ENCODE assay signal across 8 mouse cellular contexts in genomic region chr7:112128810-112129209, GRCm38 (mm10). TPM values are rescaled to one million over a fixed set of nuclear protein-coding genes. Genes with fewer than 3 reads are reported as not detected.
DNase-seq lines count a peak whose midpoint lies in the region; ATAC-seq and TF ChIP-seq lines count a peak whose summit lies in the region.

No protein-coding gene starts in this region.

- H3K4me3 ChIP-seq in heart, embryonic 11.5 days (ENCODE audit: low read depth, low read length) = no peak overlapping the region
- no peak overlapping the region for H3K4me3 ChIP-seq in heart, postnatal 0 days (ENCODE audit: low read depth, low read length)
- H3K4me3 ChIP-seq in limb, embryonic 13.5 days = no peak overlapping the region

- H3K4me2 ChIP-seq in heart, embryonic 11.5 days = no peak overlapping the region
- H3K4me2 ChIP-seq in heart, postnatal 0 days (ENCODE audit: low read depth, low read length) = no peak overlapping the region
- H3K4me2 ChIP-seq in limb, embryonic 13.5 days (replicated peaks) = no peak overlapping the region

- TF ChIP-seq EP300 in heart, postnatal 0 days (IDR thresholded peaks at IDR 0.05; ENCODE audit: low read depth) = no peak

- H3K9me3 ChIP-seq in heart, embryonic 11.5 days (replicated peaks; ENCODE audit: control insufficient read depth, low read length) = no peaks in the 10 kb centered on the region
- H3K9me3 ChIP-seq in heart, postnatal 0 days (replicated peaks; ENCODE audit: control insufficient read depth, low read length) = no peaks in the 10 kb centered on the region
- no peaks in the 10 kb centered on the region for H3K9me3 ChIP-seq in limb, embryonic 13.5 days

- DNase-seq in heart, adult 11 months = no peak
- DNase-seq in cerebellum, adult 8-10 months = peak; percentile 44
- no peak for DNase-seq in heart, postnatal 0 days (ENCODE audit: low spot score)
- DNase-seq in thymus, postnatal 25 days = no peak
- DNase-seq in lung, adult 18-20 months = no peak

- 48% methylated on average over 4 of the region's 4 CpGs for whole genome bisulfite sequencing in heart, embryonic 11.5 days (ENCODE audit: insufficient replicate concordance)
- 36% methylated on average over 4 of the region's 4 CpGs for WGBS in heart, postnatal 0 days
- 31% methylated on average over 4 of the region's 4 CpGs for WGBS in limb, embryonic 13.5 days

- H3K27ac ChIP-seq in heart, embryonic 11.5 days (ENCODE audit: low read depth, low read length) = peak overlapping the region; percentile 22; the same call in 1 of the 2 replicates
- 0 out of 2 replicates have a peak overlapping the region, but pooled peaks have one; percentile 0 for H3K27ac ChIP-seq in heart, postnatal 0 days (ENCODE audit: low read depth)
- peak overlapping the region; percentile 53 for H3K27ac ChIP-seq in limb, embryonic 13.5 days

- H3K9ac ChIP-seq in heart, embryonic 11.5 days (ENCODE audit: low read depth, low read length) = no peak overlapping the region
- no peak overlapping the region for H3K9ac ChIP-seq in heart, postnatal 0 days (replicated peaks; ENCODE audit: low read depth, low read length)
- no peak overlapping the region for H3K9ac ChIP-seq in limb, embryonic 13.5 days

- H3K27me3 ChIP-seq in heart, embryonic 11.5 days (ENCODE audit: control insufficient read depth, insufficient read depth, low read length) = no peaks in the 10 kb centered on the region
- H3K27me3 ChIP-seq in heart, postnatal 0 days (ENCODE audit: control insufficient read depth, insufficient read depth, low read length) = no peaks in the 10 kb centered on the region
- no peaks in the 10 kb centered on the region for H3K27me3 ChIP-seq in limb, embryonic 13.5 days

- H3K4me1 ChIP-seq in heart, embryonic 11.5 days (ENCODE audit: control insufficient read depth, insufficient read depth, low read length) = peaks cover 37% of the 10 kb centered on the region
- peaks cover 46% of the 10 kb centered on the region for H3K4me1 ChIP-seq in heart, postnatal 0 days (ENCODE audit: control insufficient read depth, insufficient read depth)
- peaks cover 41% of the 10 kb centered on the region for H3K4me1 ChIP-seq in limb, embryonic 13.5 days

- no peak for ATAC-seq in heart, embryonic 11.5 days (replicated peaks; ENCODE audit: insufficient number of reproducible peaks, low FRiP score, low TSS enrichment)
- peak; percentile 49 for ATAC-seq in heart, postnatal 0 days (ENCODE audit: insufficient read depth, low read depth)
- peak; percentile 62; the same call in 1 of the 2 replicates for ATAC-seq in limb, embryonic 13.5 days (ENCODE audit: low FRiP score, low read depth)
- ATAC-seq in megakaryocyte-erythroid progenitor cell, adult 5-6 weeks (replicated peaks; ENCODE audit: low FRiP score, low TSS enrichment, poor library complexity, severe bottlenecking) = no peak

- no peaks in the 10 kb centered on the region for H3K36me3 ChIP-seq in heart, embryonic 11.5 days (ENCODE audit: control insufficient read depth, insufficient read depth, low read length)
- H3K36me3 ChIP-seq in heart, postnatal 0 days (replicated peaks; ENCODE audit: control insufficient read depth, insufficient read depth, low read length) = no peaks in the 10 kb centered on the region
- H3K36me3 ChIP-seq in limb, embryonic 13.5 days = no peaks in the 10 kb centered on the region

- TF ChIP-seq CTCF in heart, postnatal 0 days (IDR thresholded peaks at IDR 0.05; ENCODE audit: low read depth) = no peak

RNA-seq across cellular contexts. Expression of gene Dkk3, which starts 30.0 kb away (rescaled TPM):
- polyA plus RNA-seq in heart, embryonic 11.5 days (2014; fragmentation: Nextera tagmentation; extraction: Ambion mirVana) = 72.4 and 97.5 TPM in 2 replicates
- 53.8 and 56.0 TPM in 2 replicates for total RNA-seq in heart, postnatal 0 days (2014; rRNA removed; ENCODE audit: low replicate concordance)
- polyA plus RNA-seq in heart, postnatal 0 days (2015; fragmentation: Nextera tagmentation; extraction: Ambion mirVana) = 90.6 and 96.6 TPM in 2 replicates
- 41.3 and 45.4 TPM in 2 replicates for polyA plus RNA-seq in limb, embryonic 13.5 days (2015; fragmentation: Nextera tagmentation; extraction: Ambion mirVana)
- total RNA-seq in megakaryocyte-erythroid progenitor cell, adult 5-6 weeks (2014; fragmentation: Nextera tagmentation) = not detected in 2 replicates
- total RNA-seq in megakaryocyte-erythroid progenitor cell, adult 5-6 weeks (2017) = not detected in 2 replicates

Comparison
In these comparisons a context has a peak if more than half of its experiments do, and no peak if none do; other contexts are left out.
1. ATAC-seq: peak in heart, postnatal 0 days (single experiment) and limb, embryonic 13.5 days (single experiment); none in heart, embryonic 11.5 days (single experiment) and megakaryocyte-erythroid progenitor cell, adult 5-6 weeks (single experiment).
2. H3K27ac ChIP-seq: peak in every context shown above with its lines; median percentile 53 in limb, embryonic 13.5 days; 22 in heart, embryonic 11.5 days; 0 in heart, postnatal 0 days.